In genomic region chr5:99978699-99979442, GRCm38 (mm10) we compare ENCODE assay signal across 8 mouse cellular contexts. TPM values are rescaled to one million over a fixed set of nuclear protein-coding genes. Genes with fewer than 3 reads are reported as not detected.
DNase-seq lines count a peak whose midpoint lies in the region; ATAC-seq lines count a peak whose summit lies in the region.

Hnrnpd (minus strand) TSS chr5:99978938.
4930524J08Rik (plus strand) TSS chr5:99979061.

- DNase-seq in ZHBTc4 (ENCODE audit: low read depth, low spot score): peak; percentile 99
- DNase-seq in cerebellum, postnatal 4 days (ENCODE audit: low spot score in 2 of 2): peak; percentile 77 to 94
- DNase-seq in gastrocnemius, adult 18-20 months (ENCODE audit: low spot score): peak; percentile 93
- peak; percentile 87 to 95 for DNase-seq in left cerebral cortex, adult 18-20 months (ENCODE audit: low spot score in 2 of 2)
- DNase-seq in lung, postnatal 4 days: peak; percentile 94 to 98
- DNase-seq in retina, postnatal 1 day: peak; percentile 99
- peak; percentile 92 for DNase-seq in thymus, postnatal 4 days

- H3K4me2 ChIP-seq in hindbrain, embryonic 16.5 days (ENCODE audit: low read length): peak within 1 kb of the TSS; percentile 91

- no peaks in the 10 kb centered on the region for H3K27me3 ChIP-seq in hindbrain, embryonic 16.5 days (replicated peaks; ENCODE audit: control insufficient read depth, insufficient read depth, low read length)

- H3K4me3 ChIP-seq in hindbrain, embryonic 16.5 days (ENCODE audit: low read length): peak within 1 kb of the TSS; percentile 76

- no peaks in the 10 kb centered on the region for H3K36me3 ChIP-seq in hindbrain, embryonic 16.5 days (ENCODE audit: control insufficient read depth, insufficient read depth, low read length)

- H3K9ac ChIP-seq in hindbrain, embryonic 16.5 days (ENCODE audit: low read depth, low read length): peak within 1 kb of the TSS; percentile 97

- no peaks in the 10 kb centered on the region for H3K9me3 ChIP-seq in hindbrain, embryonic 16.5 days (ENCODE audit: control insufficient read depth, low read length)

- peak within 1 kb of the TSS; percentile 99 for H3K27ac ChIP-seq in hindbrain, embryonic 16.5 days (ENCODE audit: low read depth, low read length)

- under 1% methylated on average over 94 of the region's 97 CpGs for WGBS in hindbrain, embryonic 16.5 days

- peak; percentile 98 for ATAC-seq in hindbrain, embryonic 16.5 days

- H3K4me1 ChIP-seq in hindbrain, embryonic 16.5 days (ENCODE audit: control insufficient read depth, insufficient read depth, low read depth, low read length): peaks cover 18% of the 10 kb centered on the region

RNA-seq across cellular contexts. Expression of gene Hnrnpd, which starts in this region (rescaled TPM):
- 10 to 100 TPM; 74.5 to 74.7 TPM for total RNA-seq in gastrocnemius, adult 18-20 months (2021)
- polyA plus RNA-seq in hindbrain, embryonic 16.5 days (2015; fragmentation: Nextera tagmentation; extraction: Ambion mirVana): 28.9 and 81.2 TPM in 2 replicates
- 100 to 1,000 TPM; 205 to 222 TPM for total RNA-seq in left cerebral cortex, adult 18-20 months (2021)

RNA-seq across cellular contexts. Expression of gene 4930524J08Rik, which starts in this region (rescaled TPM):
- total RNA-seq in gastrocnemius, adult 18-20 months (2021): not detected
- polyA plus RNA-seq in hindbrain, embryonic 16.5 days (2015; fragmentation: Nextera tagmentation; extraction: Ambion mirVana): 2.7 and 2.8 TPM in 2 replicates
- total RNA-seq in left cerebral cortex, adult 18-20 months (2021): 1 to 10 TPM; 1.9 to 2.4 TPM

Comparison
In these comparisons a context has a peak if more than half of its experiments do, and no peak if none do; other contexts are left out.
1. Peak in every context shown above with its lines: DNase-seq, ATAC-seq, H3K4me3 ChIP-seq and H3K27ac ChIP-seq.